Mouse (Mus musculus): ENCODE results near the gene Alox12b. TPM values are rescaled to one million over a fixed set of nuclear protein-coding genes. Genes with fewer than 3 reads are reported as not detected.

Gene Alox12b
- polyA plus RNA-seq, 1 experiment from 2014 or later: 0.13 TPM

- no peak for ATAC-seq
- WGBS: 32% methylated on average over 8 of the region's 8 CpGs
Observed at GRCm38 (mm10) chr11:69134622-69134968, 22.2 kb upstream of the Alox12b start.

GRCm38 (mm10) chr11:69135361-69135760, 21.4 kb upstream of the Alox12b start:
- ATAC-seq: no peak
- Histone ChIP-seq H3K4me1 (replicated peaks; ENCODE audit: control insufficient read depth, insufficient read depth, low read length) (peaks cover 7% of the 10 kb centered on the region; the same call in 1 of the 2 replicates), H3K27ac (ENCODE audit: low read depth, low read length) (no peak overlapping the region), H3K4me3 (ENCODE audit: low read depth, low read length) (no peak overlapping the region), H3K36me3 (ENCODE audit: control insufficient read depth, insufficient read depth) (no peaks in the 10 kb centered on the region), H3K9me3 (ENCODE audit: control insufficient read depth) (no peaks in the 10 kb centered on the region), H3K4me2 (replicated peaks; ENCODE audit: low read depth) (no peak overlapping the region), H3K27me3 (replicated peaks; ENCODE audit: control insufficient read depth, insufficient read depth, low read length) (no peaks in the 10 kb centered on the region), H3K9ac (ENCODE audit: low read depth, low read length) (no peak overlapping the region)
- WGBS: 93% methylated on average over 5 of the region's 6 CpGs
- no peak for TF ChIP-seq CTCF (IDR thresholded peaks at IDR 0.05; ENCODE audit: low read depth)

More at GRCm38 (mm10) chr11:69134622-69134968, 22.2 kb upstream of the Alox12b start:
- H3K27ac ChIP-seq (ENCODE audit: low read depth, low read length): no peak overlapping the region
- H3K27me3 ChIP-seq (replicated peaks; ENCODE audit: control insufficient read depth, insufficient read depth, low read length): no peaks in the 10 kb centered on the region
- no peaks in the 10 kb centered on the region for H3K36me3 ChIP-seq (ENCODE audit: control insufficient read depth, insufficient read depth)
- H3K4me2 ChIP-seq (replicated peaks; ENCODE audit: low read depth): peak overlapping the region; percentile 73
- no peak for TF ChIP-seq CTCF (IDR thresholded peaks at IDR 0.05; ENCODE audit: low read depth)
- H3K9ac ChIP-seq (ENCODE audit: low read depth, low read length): no peak overlapping the region; the same call in 1 of the 2 replicates
- H3K4me1 ChIP-seq (replicated peaks; ENCODE audit: control insufficient read depth, insufficient read depth, low read length): peaks cover 7% of the 10 kb centered on the region; the same call in 1 of the 2 replicates
- peak overlapping the region; percentile 42 for H3K4me3 ChIP-seq (ENCODE audit: low read depth, low read length)
- H3K9me3 ChIP-seq (ENCODE audit: control insufficient read depth): no peaks in the 10 kb centered on the region

GRCm38 (mm10) chr11:69147546-69147945, 9.2 kb upstream of the Alox12b start:
- Histone ChIP-seq H3K9me3 (ENCODE audit: control insufficient read depth) (no peaks in the 10 kb centered on the region), H3K9ac (ENCODE audit: low read depth, low read length) (no peak overlapping the region), H3K27me3 (replicated peaks; ENCODE audit: control insufficient read depth, insufficient read depth, low read length) (0 out of 2 replicates have a peak, but pooled peaks cover 4% of the 10 kb centered on the region), H3K27ac (ENCODE audit: low read depth, low read length) (no peak overlapping the region), H3K4me1 (replicated peaks; ENCODE audit: control insufficient read depth, insufficient read depth, low read length) (no peaks in the 10 kb centered on the region), H3K4me2 (replicated peaks; ENCODE audit: low read depth) (no peak overlapping the region), H3K4me3 (ENCODE audit: low read depth, low read length) (no peak overlapping the region), H3K36me3 (ENCODE audit: control insufficient read depth, insufficient read depth) (no peaks in the 10 kb centered on the region)
- ATAC-seq: no peak
- 69% methylated on average over 7 of the region's 7 CpGs for WGBS
- no peak for TF ChIP-seq CTCF (IDR thresholded peaks at IDR 0.05; ENCODE audit: low read depth)

DNA sequence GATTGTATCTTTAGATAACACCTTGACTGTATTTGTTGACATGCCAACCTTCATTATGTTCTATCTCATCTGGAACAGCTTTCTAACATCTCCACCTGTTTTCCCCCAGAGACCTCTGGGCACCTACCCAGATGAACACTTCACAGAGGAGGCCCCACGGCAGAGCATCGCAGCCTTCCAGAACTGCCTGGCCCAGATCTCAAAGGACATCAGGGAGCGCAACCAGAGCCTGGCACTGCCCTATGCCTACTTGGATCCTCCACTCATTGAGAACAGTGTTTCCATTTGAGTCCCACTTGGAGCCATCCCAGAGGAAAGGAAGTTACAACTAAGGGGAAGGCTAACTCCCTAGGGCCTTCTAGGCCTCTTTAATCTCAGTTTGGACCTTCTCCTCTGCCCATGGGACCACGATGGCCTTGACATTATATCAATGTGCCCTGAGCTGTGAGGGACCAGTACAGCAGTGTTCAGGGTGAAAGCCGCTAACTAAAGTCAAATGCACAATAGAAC, 8.3 kb upstream of the Alox12b start:
- Histone ChIP-seq H3K4me2 (replicated peaks; ENCODE audit: low read depth) (no peak overlapping the region), H3K4me3 (ENCODE audit: low read depth, low read length) (no peak overlapping the region), H3K27me3 (replicated peaks; ENCODE audit: control insufficient read depth, insufficient read depth, low read length) (0 out of 2 replicates have a peak, but pooled peaks cover 4% of the 10 kb centered on the region), H3K4me1 (replicated peaks; ENCODE audit: control insufficient read depth, insufficient read depth, low read length) (no peaks in the 10 kb centered on the region), H3K9ac (ENCODE audit: low read depth, low read length) (no peak overlapping the region), H3K27ac (ENCODE audit: low read depth, low read length) (no peak overlapping the region), H3K9me3 (ENCODE audit: control insufficient read depth) (no peaks in the 10 kb centered on the region), H3K36me3 (ENCODE audit: control insufficient read depth, insufficient read depth) (no peaks in the 10 kb centered on the region)
- no peak for ATAC-seq
- 82% methylated on average over 5 of the region's 5 CpGs for WGBS
- no peak for TF ChIP-seq CTCF (IDR thresholded peaks at IDR 0.05; ENCODE audit: low read depth)

DNA sequence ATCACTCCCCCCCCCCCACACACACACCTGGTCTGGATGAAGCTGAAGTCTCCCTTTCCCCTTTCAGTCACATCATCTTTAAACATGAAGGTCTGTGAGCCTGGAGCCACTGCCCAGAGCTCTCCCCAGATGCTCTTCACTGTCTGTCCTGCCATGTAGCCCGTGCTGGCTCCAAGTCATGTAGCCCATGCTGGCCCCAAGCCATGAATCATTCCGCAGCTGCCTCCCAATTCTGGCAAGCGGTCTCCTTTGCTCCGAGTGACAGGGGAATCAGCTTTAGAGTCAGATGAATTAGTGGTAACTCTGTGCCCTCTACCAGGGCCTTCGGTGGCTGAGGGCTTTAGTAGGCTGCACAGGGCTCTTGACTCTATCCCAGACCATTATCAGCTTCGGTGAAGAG, 7.1 kb upstream of the Alox12b start:
- no peaks in the 10 kb centered on the region for H3K36me3 ChIP-seq (ENCODE audit: control insufficient read depth, insufficient read depth)
- no peak overlapping the region for H3K4me3 ChIP-seq (ENCODE audit: low read depth, low read length)
- no peak overlapping the region for H3K9ac ChIP-seq (ENCODE audit: low read depth, low read length)
- H3K4me2 ChIP-seq (replicated peaks; ENCODE audit: low read depth): no peak overlapping the region
- ATAC-seq: no peak
- no peak overlapping the region for H3K27ac ChIP-seq (ENCODE audit: low read depth, low read length)
- no peak for TF ChIP-seq CTCF (IDR thresholded peaks at IDR 0.05; ENCODE audit: low read depth)
- no peaks in the 10 kb centered on the region for H3K4me1 ChIP-seq (replicated peaks; ENCODE audit: control insufficient read depth, insufficient read depth, low read length)
- no peaks in the 10 kb centered on the region for H3K9me3 ChIP-seq (ENCODE audit: control insufficient read depth)
- H3K27me3 ChIP-seq (replicated peaks; ENCODE audit: control insufficient read depth, insufficient read depth, low read length): 0 out of 2 replicates have a peak, but pooled peaks cover 8% of the 10 kb centered on the region
- WGBS: 78% methylated on average over 6 of the region's 6 CpGs

DNA sequence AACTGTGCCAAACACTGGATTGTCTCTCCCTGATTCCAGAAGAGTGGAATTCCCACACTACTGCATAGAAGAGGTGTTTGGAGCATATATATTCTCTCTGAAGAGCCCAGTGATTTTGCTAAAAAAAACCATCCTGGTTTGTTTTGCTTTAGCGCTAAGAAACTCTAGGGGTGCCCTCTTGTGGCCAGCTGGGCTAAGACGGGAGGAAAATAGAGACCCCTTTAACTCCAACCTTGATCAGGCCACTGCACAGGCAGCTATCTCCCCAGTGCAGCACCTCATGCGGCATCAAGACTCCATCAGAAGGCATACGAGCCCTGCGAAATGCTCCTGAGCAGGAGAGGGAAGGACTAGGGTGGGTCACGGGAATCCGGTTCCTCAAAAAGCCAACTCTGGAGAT, 6.3 kb upstream of the Alox12b start:
- no peak for ATAC-seq
- Histone ChIP-seq H3K9ac (ENCODE audit: low read depth, low read length) (no peak overlapping the region), H3K27me3 (replicated peaks; ENCODE audit: control insufficient read depth, insufficient read depth, low read length) (0 out of 2 replicates have a peak, but pooled peaks cover 8% of the 10 kb centered on the region), H3K4me2 (replicated peaks; ENCODE audit: low read depth) (peak overlapping the region; percentile 49), H3K36me3 (ENCODE audit: control insufficient read depth, insufficient read depth) (no peaks in the 10 kb centered on the region), H3K27ac (ENCODE audit: low read depth, low read length) (no peak overlapping the region), H3K4me3 (ENCODE audit: low read depth, low read length) (peak overlapping the region; percentile 6; the same call in 1 of the 2 replicates), H3K4me1 (replicated peaks; ENCODE audit: control insufficient read depth, insufficient read depth, low read length) (no peaks in the 10 kb centered on the region), H3K9me3 (ENCODE audit: control insufficient read depth) (no peaks in the 10 kb centered on the region)
- WGBS: 4% methylated on average over 7 of the region's 7 CpGs
- TF ChIP-seq CTCF (IDR thresholded peaks at IDR 0.05; ENCODE audit: low read depth): peak; percentile 70
